Mouse (Mus musculus) bone marrow macrophage, adult 2 months (primary cell): ENCODE data around the gene Ankrd13a.

Source experiments
- CTCF ChIP-seq: IDR thresholded peaks from 2 replicates; pipeline ENCODE4 v1.5.1; 2012; ENCODE audit warnings: low read depth, mild to moderate bottlenecking, low read length, moderate library complexity
- POLR2A ChIP-seq: IDR thresholded peaks from 2 replicates; pipeline ENCODE4 v1.6.1; 2012; ENCODE audit warnings: mild to moderate bottlenecking, low read depth, low read length, borderline replicate concordance

- TF ChIP-seq CTCF (no peak), POLR2A (no peak)
Measured at GRCm38 (mm10) chr5:114795653-114796052, 21.2 kb downstream of the Ankrd13a start.
